Mouse (Mus musculus): ENCODE data around the gene Cd28. TPM values are rescaled to one million over a fixed set of nuclear protein-coding genes. Genes with fewer than 3 reads are reported as not detected.

The Cd28 gene
- 0.02 TPM for polyA plus RNA-seq (2012; fragmentation: generic; extraction: Trizol)
- long read RNA-seq, experiment 1: 0 reads
- long read RNA-seq, experiment 2: 0 reads

GRCm38 (mm10) chr1:60716567-60716966, at the start of gene Cd28:
Gene Cd28 (plus strand): TSS chr1:60716800.
- H3K36me3 ChIP-seq (ENCODE audit: control insufficient read depth, insufficient read depth): no peaks in the 10 kb centered on the region
- TF ChIP-seq FOSL1 (IDR thresholded peaks at IDR 0.05; ENCODE audit: insufficient read depth, low read length, poor library complexity, severe bottlenecking) (no peak), CEBPB (IDR thresholded peaks at IDR 0.05; ENCODE audit: low read depth) (no peak), MYOG (IDR thresholded peaks at IDR 0.05; ENCODE audit: control insufficient read depth, extremely low read depth, insufficient read length) (no peak), MYOD1 (IDR thresholded peaks at IDR 0.05; ENCODE audit: control insufficient read depth, insufficient read length, low read depth) (no peak), CTCF (IDR thresholded peaks at IDR 0.05; ENCODE audit: control insufficient read depth, insufficient read depth, insufficient read length) (no peak)
- H3K27me3 ChIP-seq (ENCODE audit: control insufficient read depth, insufficient read depth, insufficient read length): no peaks in the 10 kb centered on the region
- no peak within 1 kb of the TSS for H3K4me3 ChIP-seq (ENCODE audit: insufficient read depth, poor library complexity, severe bottlenecking)
- H3K79me3 ChIP-seq (ENCODE audit: low read depth): no peaks in the 10 kb centered on the region
- no peaks in the 10 kb centered on the region for H3K79me2 ChIP-seq (ENCODE audit: control insufficient read depth, insufficient read depth)
- no peak within 1 kb of the TSS for H3ac ChIP-seq (ENCODE audit: control insufficient read depth, insufficient read length, low read depth)

- Histone ChIP-seq H3K4me3 (ENCODE audit: insufficient read depth, poor library complexity, severe bottlenecking) (no peak overlapping the region), H3K27me3 (ENCODE audit: control insufficient read depth, insufficient read depth, insufficient read length) (no peaks in the 10 kb centered on the region), H3K36me3 (ENCODE audit: control insufficient read depth, insufficient read depth) (no peaks in the 10 kb centered on the region), H3K79me2 (ENCODE audit: control insufficient read depth, insufficient read depth) (no peaks in the 10 kb centered on the region), H3K79me3 (ENCODE audit: low read depth) (no peaks in the 10 kb centered on the region), H3ac (ENCODE audit: control insufficient read depth, insufficient read length, low read depth) (no peak overlapping the region)
- TF ChIP-seq USF1 (IDR thresholded peaks at IDR 0.05; ENCODE audit: low read depth) (no peak), CTCF (IDR thresholded peaks at IDR 0.05; ENCODE audit: control insufficient read depth, insufficient read depth, insufficient read length) (no peak), MYOD1 (IDR thresholded peaks at IDR 0.05; ENCODE audit: control insufficient read depth, insufficient read length, low read depth) (no peak), MYOG (IDR thresholded peaks at IDR 0.05; ENCODE audit: control insufficient read depth, extremely low read depth, insufficient read length) (no peak), CEBPB (IDR thresholded peaks at IDR 0.05; ENCODE audit: low read depth) (no peak), FOSL1 (IDR thresholded peaks at IDR 0.05; ENCODE audit: insufficient read depth, low read length, poor library complexity, severe bottlenecking) (no peak), MAX (IDR thresholded peaks at IDR 0.05) (no peak)
Observed at GRCm38 (mm10) chr1:60667873-60668616, 48.6 kb upstream of the Cd28 start.

- Histone ChIP-seq H3K36me3 (ENCODE audit: control insufficient read depth, insufficient read depth) (no peaks in the 10 kb centered on the region), H3K79me2 (ENCODE audit: control insufficient read depth, insufficient read depth) (no peaks in the 10 kb centered on the region), H3K79me3 (ENCODE audit: low read depth) (no peaks in the 10 kb centered on the region), H3K4me3 (ENCODE audit: insufficient read depth, poor library complexity, severe bottlenecking) (no peak overlapping the region), H3K27me3 (ENCODE audit: control insufficient read depth, insufficient read depth, insufficient read length) (no peaks in the 10 kb centered on the region), H3ac (ENCODE audit: control insufficient read depth, insufficient read length, low read depth) (no peak overlapping the region)
- TF ChIP-seq CEBPB (IDR thresholded peaks at IDR 0.05; ENCODE audit: low read depth): no peak
- no peak for TF ChIP-seq USF1 (IDR thresholded peaks at IDR 0.05; ENCODE audit: low read depth)
- no peak for TF ChIP-seq FOSL1 (IDR thresholded peaks at IDR 0.05; ENCODE audit: insufficient read depth, low read length, poor library complexity, severe bottlenecking)
- TF ChIP-seq MYOD1 (IDR thresholded peaks at IDR 0.05; ENCODE audit: control insufficient read depth, insufficient read length, low read depth): no peak
Observed at GRCm38 (mm10) chr1:60669048-60669447, 47.6 kb upstream of the Cd28 start.

- Histone ChIP-seq H3K27me3 (ENCODE audit: control insufficient read depth, insufficient read depth, insufficient read length) (no peaks in the 10 kb centered on the region), H3K36me3 (ENCODE audit: control insufficient read depth, insufficient read depth) (no peaks in the 10 kb centered on the region), H3K4me3 (ENCODE audit: insufficient read depth, poor library complexity, severe bottlenecking) (no peak overlapping the region), H3K79me2 (ENCODE audit: control insufficient read depth, insufficient read depth) (no peaks in the 10 kb centered on the region), H3ac (ENCODE audit: control insufficient read depth, insufficient read length, low read depth) (no peak overlapping the region), H3K79me3 (ENCODE audit: low read depth) (no peaks in the 10 kb centered on the region)
- TF ChIP-seq CTCF (IDR thresholded peaks at IDR 0.05; ENCODE audit: control insufficient read depth, insufficient read depth, insufficient read length) (no peak), MYOD1 (IDR thresholded peaks at IDR 0.05; ENCODE audit: control insufficient read depth, insufficient read length, low read depth) (no peak), USF1 (IDR thresholded peaks at IDR 0.05; ENCODE audit: low read depth) (no peak), MYOG (IDR thresholded peaks at IDR 0.05; ENCODE audit: control insufficient read depth, extremely low read depth, insufficient read length) (no peak), MAX (IDR thresholded peaks at IDR 0.05) (no peak), FOSL1 (IDR thresholded peaks at IDR 0.05; ENCODE audit: insufficient read depth, low read length, poor library complexity, severe bottlenecking) (no peak)
Observed at GRCm38 (mm10) chr1:60669664-60670063, 46.9 kb upstream of the Cd28 start.

GRCm38 (mm10) chr1:60670172-60670571, 46.4 kb upstream of the Cd28 start:
- no peaks in the 10 kb centered on the region for H3K27me3 ChIP-seq (ENCODE audit: control insufficient read depth, insufficient read depth, insufficient read length)
- H3K36me3 ChIP-seq (ENCODE audit: control insufficient read depth, insufficient read depth): no peaks in the 10 kb centered on the region
- H3K4me3 ChIP-seq (ENCODE audit: insufficient read depth, poor library complexity, severe bottlenecking): no peak overlapping the region
- H3K79me2 ChIP-seq (ENCODE audit: control insufficient read depth, insufficient read depth): no peaks in the 10 kb centered on the region
- no peaks in the 10 kb centered on the region for H3K79me3 ChIP-seq (ENCODE audit: low read depth)
- no peak for TF ChIP-seq MAX (IDR thresholded peaks at IDR 0.05)
- TF ChIP-seq MYOD1 (IDR thresholded peaks at IDR 0.05; ENCODE audit: control insufficient read depth, insufficient read length, low read depth): no peak
- no peak overlapping the region for H3ac ChIP-seq (ENCODE audit: control insufficient read depth, insufficient read length, low read depth)

- Histone ChIP-seq H3K27me3 (ENCODE audit: control insufficient read depth, insufficient read depth, insufficient read length) (no peaks in the 10 kb centered on the region), H3K4me3 (ENCODE audit: insufficient read depth, poor library complexity, severe bottlenecking) (no peak overlapping the region), H3K79me3 (ENCODE audit: low read depth) (no peaks in the 10 kb centered on the region), H3K36me3 (ENCODE audit: control insufficient read depth, insufficient read depth) (no peaks in the 10 kb centered on the region), H3ac (ENCODE audit: control insufficient read depth, insufficient read length, low read depth) (no peak overlapping the region), H3K79me2 (ENCODE audit: control insufficient read depth, insufficient read depth) (no peaks in the 10 kb centered on the region)
- TF ChIP-seq CTCF (IDR thresholded peaks at IDR 0.05; ENCODE audit: control insufficient read depth, insufficient read depth, insufficient read length) (no peak), CEBPB (IDR thresholded peaks at IDR 0.05; ENCODE audit: low read depth) (no peak), MYOG (IDR thresholded peaks at IDR 0.05; ENCODE audit: control insufficient read depth, extremely low read depth, insufficient read length) (no peak), MAX (IDR thresholded peaks at IDR 0.05) (no peak), MYOD1 (IDR thresholded peaks at IDR 0.05; ENCODE audit: control insufficient read depth, insufficient read length, low read depth) (no peak), FOSL1 (IDR thresholded peaks at IDR 0.05; ENCODE audit: insufficient read depth, low read length, poor library complexity, severe bottlenecking) (no peak), USF1 (IDR thresholded peaks at IDR 0.05; ENCODE audit: low read depth) (no peak)
Observed at GRCm38 (mm10) chr1:60683766-60684165, 32.8 kb upstream of the Cd28 start.
